In the genomic region with DNA sequence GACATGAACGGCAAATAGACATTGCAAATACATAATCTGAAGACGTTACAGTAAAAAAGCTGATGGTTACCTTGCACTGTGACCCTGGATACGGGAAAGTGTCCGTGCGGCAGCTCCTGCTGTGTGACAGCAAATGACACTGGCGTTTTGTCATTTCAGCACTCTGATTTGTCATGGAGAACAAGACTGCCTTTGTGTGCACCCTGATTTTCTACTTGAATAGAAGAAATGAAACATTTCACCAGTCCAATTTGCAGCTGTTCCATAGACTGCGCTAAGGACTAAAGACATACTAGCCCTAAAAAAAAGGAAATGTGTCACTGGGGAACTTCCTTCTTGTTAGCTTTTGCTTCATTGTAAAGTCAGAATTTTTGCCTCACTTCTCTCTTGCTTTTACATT, we compare ENCODE assay signal across 10 mouse cellular contexts. TPM values are rescaled to one million over a fixed set of nuclear protein-coding genes. Genes with fewer than 3 reads are reported as not detected.
DNase-seq lines count a peak whose midpoint lies in the region; ATAC-seq lines count a peak whose summit lies in the region.
"Had no signal": no experiment of that assay in that cellular context is flagged by ENCODE, and none has a peak within 500 bp of the region (broad histone marks: within the 10 kb centered on the region; RNA-seq: fewer than 3 reads in every experiment).

A gene (minus strand): TSS at position 168 of the 400 bp plus-strand sequence.

- H3K27me3 ChIP-seq in neural tube, embryonic 11.5 days (ENCODE audit: control insufficient read depth, insufficient read depth, low read length), result no peaks in the 10 kb centered on the region
- no peaks in the 10 kb centered on the region for H3K27me3 ChIP-seq in neural tube, embryonic 13.5 days

- no peak within 1 kb of the TSS for H3K4me2 ChIP-seq in neural tube, embryonic 11.5 days (ENCODE audit: low read depth)
- H3K4me2 ChIP-seq in neural tube, embryonic 13.5 days, result peak within 1 kb of the TSS; percentile 37

- H3K36me3 ChIP-seq in neural tube, embryonic 11.5 days (ENCODE audit: control insufficient read depth, insufficient read depth, low read length), result no peaks in the 10 kb centered on the region
- H3K36me3 ChIP-seq in neural tube, embryonic 13.5 days, result 0 out of 2 replicates have a peak, but pooled peaks cover 12% of the 10 kb centered on the region

- WGBS in neural tube, embryonic 11.5 days, result 26% methylated on average over 7 of the region's 7 CpGs
- 12% methylated on average over 7 of the region's 7 CpGs for WGBS in neural tube, embryonic 13.5 days

- H3K9me3 ChIP-seq in neural tube, embryonic 11.5 days (ENCODE audit: control insufficient read depth, low read length), result no peaks in the 10 kb centered on the region
- H3K9me3 ChIP-seq in neural tube, embryonic 13.5 days, result no peaks in the 10 kb centered on the region

- H3K27ac ChIP-seq in neural tube, embryonic 11.5 days (ENCODE audit: low read depth, low read length), result no peak within 1 kb of the TSS
- H3K27ac ChIP-seq in neural tube, embryonic 13.5 days (replicated peaks), result no peak within 1 kb of the TSS

- DNase-seq in CD4-positive, CD25-positive, alpha-beta regulatory T cell, adult 2 months (ENCODE audit: low read depth, low spot score), result peak; percentile 15
- DNase-seq in neural tube, embryonic 11.5 days (ENCODE audit: low spot score), result peak; percentile 39
- no peak for DNase-seq in neural tube, embryonic 10.5 days (ENCODE audit: extremely low spot score, low spot score)
- peak; percentile 24 for DNase-seq in layer of hippocampus, adult 9-11 months
- DNase-seq in cerebellum, adult 11 months, result no peak
- no peak for DNase-seq in cerebellum, postnatal 10 days
- DNase-seq: kidney, adult 2 months had no signal

- H3K4me1 ChIP-seq in neural tube, embryonic 11.5 days (ENCODE audit: control insufficient read depth, insufficient read depth, low read length), result peaks cover 10% of the 10 kb centered on the region
- H3K4me1 ChIP-seq in neural tube, embryonic 13.5 days (replicated peaks), result peaks cover 19% of the 10 kb centered on the region

- no peak within 1 kb of the TSS for H3K9ac ChIP-seq in neural tube, embryonic 11.5 days (ENCODE audit: low read length)
- H3K9ac ChIP-seq in neural tube, embryonic 13.5 days, result no peak within 1 kb of the TSS

- no peak for ATAC-seq in CD4-positive, CD25-positive, alpha-beta regulatory T cell, adult 4 months
- ATAC-seq in neural tube, embryonic 11.5 days (ENCODE audit: insufficient read depth, low FRiP score, low TSS enrichment), result peak; percentile 30
- no peak for ATAC-seq in neural tube, embryonic 13.5 days (ENCODE audit: low read depth)

- no peak within 1 kb of the TSS for H3K4me3 ChIP-seq in neural tube, embryonic 11.5 days (ENCODE audit: low read depth, low read length)
- H3K4me3 ChIP-seq in neural tube, embryonic 13.5 days, result no peak within 1 kb of the TSS
- H3K4me3 ChIP-seq: myocyte had no signal

RNA-seq across cellular contexts. Expression of the gene that starts here (rescaled TPM):
- polyA plus RNA-seq in CD4-positive, CD25-positive, alpha-beta regulatory T cell, adult 4 months (2017; shearing (Covaris generic)), result under 1 TPM in 1 of 2 experiments, not detected in 1; 0.48 TPM
- 3.4 and 3.8 TPM in 2 replicates for polyA plus RNA-seq in neural tube, embryonic 11.5 days (2014; fragmentation: Nextera tagmentation; extraction: Ambion mirVana)
- 8.1 and 8.9 TPM in 2 replicates for polyA plus RNA-seq in neural tube, embryonic 13.5 days (2015; fragmentation: Nextera tagmentation; extraction: Ambion mirVana)
- polyA plus RNA-seq: myocyte had no signal

Comparison
In these comparisons a context has a peak if more than half of its experiments do, and no peak if none do; other contexts are left out.
1. DNase-seq: peak in CD4-positive, CD25-positive, alpha-beta regulatory T cell, adult 2 months (single experiment), neural tube, embryonic 11.5 days (single experiment) and layer of hippocampus, adult 9-11 months (single experiment); none in neural tube, embryonic 10.5 days (single experiment), cerebellum, adult 11 months (single experiment) and cerebellum, postnatal 10 days (0 of 2).